Comparison of ENCODE assay signal across 9 mouse cellular contexts in the genomic region with DNA sequence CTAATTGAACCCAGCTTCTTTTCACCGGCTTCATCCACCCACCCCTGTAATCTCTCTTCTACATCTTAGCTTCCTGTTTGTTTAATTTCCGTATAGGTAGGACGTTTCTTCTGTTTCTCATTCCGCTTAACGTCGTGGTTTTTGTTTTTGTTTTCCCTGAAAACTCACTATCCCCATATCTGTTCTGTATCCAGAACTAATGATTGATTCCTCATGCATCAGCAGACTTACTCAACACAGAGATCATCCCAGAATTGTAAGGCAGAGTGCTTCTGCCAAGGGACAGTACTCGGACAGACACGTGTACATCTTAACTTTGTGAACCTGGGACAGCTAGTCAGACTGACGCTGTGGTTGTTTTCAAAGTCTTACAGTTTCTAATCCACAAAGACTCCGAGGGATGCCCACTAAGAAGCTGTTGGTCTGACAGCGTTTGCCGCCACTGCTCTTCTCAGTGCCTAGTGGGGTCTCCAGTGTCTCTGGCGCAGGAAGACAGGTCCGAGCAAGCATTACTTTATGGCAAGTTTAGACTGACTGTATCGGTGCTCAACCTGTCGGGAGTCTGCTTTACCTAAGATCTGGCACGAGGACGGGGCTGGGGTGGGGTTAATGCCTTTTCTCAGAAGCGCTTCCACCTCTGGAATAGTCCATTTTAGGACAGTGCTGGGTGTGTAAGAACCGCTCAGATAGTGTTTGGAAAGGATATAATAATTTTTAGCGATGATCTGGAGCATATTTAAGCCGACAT. TPM values are rescaled to one million over a fixed set of nuclear protein-coding genes. Genes with fewer than 3 reads are reported as not detected.
DNase-seq lines count a peak whose midpoint lies in the region; ATAC-seq and TF ChIP-seq lines count a peak whose summit lies in the region.
"Had no signal": no experiment of that assay in that cellular context is flagged by ENCODE, and none has a peak within 500 bp of the region (broad histone marks: within the 10 kb centered on the region; RNA-seq: fewer than 3 reads in every experiment).

No protein-coding gene starts in this region.

- no peak for TF ChIP-seq CTCF in brain, embryonic 14.5 days (IDR thresholded peaks at IDR 0.05; ENCODE audit: borderline replicate concordance, extremely low read depth, insufficient read depth, insufficient read length)

- whole genome bisulfite sequencing in kidney, embryonic 14.5 days: 6% methylated on average over 22 of the region's 22 CpGs
- 8% methylated on average over 22 of the region's 22 CpGs for WGBS in heart, embryonic 15.5 days
- WGBS in liver, embryonic 13.5 days (ENCODE audit: insufficient replicate concordance): 3% methylated on average over 22 of the region's 22 CpGs

- intact Hi-C loops in left cerebral cortex, postnatal 4 days (cut with DNase I): no loop called here

- H3K27ac ChIP-seq in kidney, embryonic 14.5 days (ENCODE audit: low read depth, low read length): no peak overlapping the region
- no peak overlapping the region for H3K27ac ChIP-seq in heart, embryonic 15.5 days
- H3K27ac ChIP-seq in liver, embryonic 13.5 days: no peak overlapping the region

- H3K36me3 ChIP-seq in kidney, embryonic 14.5 days (ENCODE audit: control insufficient read depth, insufficient read depth, low read length): no peaks in the 10 kb centered on the region
- no peaks in the 10 kb centered on the region for H3K36me3 ChIP-seq in heart, embryonic 15.5 days
- H3K36me3 ChIP-seq in liver, embryonic 13.5 days: no peaks in the 10 kb centered on the region

- peak overlapping the region; percentile 46 for H3K4me3 ChIP-seq in kidney, embryonic 14.5 days (ENCODE audit: low read length)
- peak overlapping the region; percentile 49 for H3K4me3 ChIP-seq in heart, embryonic 15.5 days
- peak overlapping the region; percentile 57 for H3K4me3 ChIP-seq in liver, embryonic 13.5 days (replicated peaks)

- peak overlapping the region; percentile 52; the same call in 1 of the 2 replicates for H3K9ac ChIP-seq in kidney, embryonic 14.5 days (ENCODE audit: low read depth, low read length)
- peak overlapping the region; percentile 53 for H3K9ac ChIP-seq in heart, embryonic 15.5 days
- H3K9ac ChIP-seq in liver, embryonic 13.5 days: peak overlapping the region; percentile 55

- peaks cover 13% of the 10 kb centered on the region for H3K27me3 ChIP-seq in kidney, embryonic 14.5 days (ENCODE audit: control insufficient read depth, insufficient read depth, low read length)
- peaks cover 16% of the 10 kb centered on the region for H3K27me3 ChIP-seq in heart, embryonic 15.5 days
- peaks cover 23% of the 10 kb centered on the region for H3K27me3 ChIP-seq in liver, embryonic 13.5 days
- H3K27me3 ChIP-seq: Patski had no signal

- peak; percentile 32; the same call in 1 of the 2 replicates for ATAC-seq in kidney, embryonic 14.5 days (ENCODE audit: low FRiP score, low TSS enrichment)
- ATAC-seq in heart, embryonic 15.5 days (replicated peaks; ENCODE audit: insufficient number of reproducible peaks, insufficient read depth, low FRiP score, low read depth): no peak; the same call in 1 of the 2 replicates
- peak; percentile 44 for ATAC-seq in liver, embryonic 13.5 days (ENCODE audit: low read depth)
- ATAC-seq: Patski had no signal

- TF ChIP-seq POLR2A in brain, embryonic 14.5 days (IDR thresholded peaks at IDR 0.05; ENCODE audit: borderline replicate concordance, extremely low read depth, insufficient read depth, insufficient read length, poor library complexity, severe bottlenecking): no peak

- no peak for DNase-seq in kidney, postnatal 14 days
- DNase-seq in brain, embryonic 14.5 days (ENCODE audit: low read depth): peak; percentile 28
- DNase-seq in liver, embryonic 13.5 days: no peak
- DNase-seq in retina, embryonic 14.5 days (ENCODE audit: low spot score): peak; percentile 12
- no peak for DNase-seq in left cerebral cortex, postnatal 4 days
- no peak for DNase-seq in layer of hippocampus, adult 8-10 months (ENCODE audit: low spot score in 2 of 2)

- no peaks in the 10 kb centered on the region for H3K9me3 ChIP-seq in kidney, embryonic 14.5 days (ENCODE audit: control insufficient read depth, low read length)
- no peaks in the 10 kb centered on the region for H3K9me3 ChIP-seq in heart, embryonic 15.5 days (replicated peaks)
- no peaks in the 10 kb centered on the region for H3K9me3 ChIP-seq in liver, embryonic 13.5 days (replicated peaks)

- H3K4me1 ChIP-seq in kidney, embryonic 14.5 days (ENCODE audit: control insufficient read depth, insufficient read depth, low read length): 0 out of 2 replicates have a peak, but pooled peaks cover 8% of the 10 kb centered on the region
- peaks cover 9% of the 10 kb centered on the region for H3K4me1 ChIP-seq in heart, embryonic 15.5 days (replicated peaks)
- peaks cover 47% of the 10 kb centered on the region for H3K4me1 ChIP-seq in liver, embryonic 13.5 days (replicated peaks)

- peak overlapping the region; percentile 81 for H3K4me2 ChIP-seq in kidney, embryonic 14.5 days (replicated peaks; ENCODE audit: low read depth, low read length)
- H3K4me2 ChIP-seq in heart, embryonic 15.5 days: peak overlapping the region; percentile 81
- peak overlapping the region; percentile 77 for H3K4me2 ChIP-seq in liver, embryonic 13.5 days

RNA-seq across cellular contexts. Expression of gene Il1rl2, which starts 0.7 kb away (rescaled TPM):
- 3.2 and 5.2 TPM in 2 replicates for polyA plus RNA-seq in kidney, embryonic 14.5 days (2014; fragmentation: Nextera tagmentation; extraction: Ambion mirVana)
- 1.2 and 1.5 TPM in 2 replicates for polyA plus RNA-seq in brain, embryonic 14.5 days (2012; rRNA removed)
- polyA plus RNA-seq in heart, embryonic 15.5 days (2015; fragmentation: Nextera tagmentation; extraction: Ambion mirVana): 4.4 and 6.4 TPM in 2 replicates
- 1.4 and 1.8 TPM in 2 replicates for polyA plus RNA-seq in liver, embryonic 13.5 days (2015; fragmentation: Nextera tagmentation; extraction: Ambion mirVana)
- 1 to 10 TPM; 1.0 to 1.7 TPM for total RNA-seq in left cerebral cortex, postnatal 4 days (2021)
- 1 to 10 TPM in 2 of 4 experiments, under 1 TPM in 2; 0.31 to 2.0 (median 1.2) TPM for total RNA-seq in layer of hippocampus, adult 8-10 months (2022)
- polyA plus RNA-seq: Patski had no signal

Comparison
In these comparisons a context has a peak if more than half of its experiments do, and no peak if none do; other contexts are left out.
1. DNase-seq: peak in brain, embryonic 14.5 days (single experiment) and retina, embryonic 14.5 days (single experiment); none in kidney, postnatal 14 days (single experiment), liver, embryonic 13.5 days (single experiment), left cerebral cortex, postnatal 4 days (single experiment) and layer of hippocampus, adult 8-10 months (0 of 2).
2. Peak in every context shown above with its lines, with median percentiles within 50 percentile points of each other: H3K4me2 ChIP-seq, H3K4me3 ChIP-seq and H3K9ac ChIP-seq.